Mouse (Mus musculus) limb, embryonic 14.5 days (tissue): ENCODE measurements around the gene Slc9a1. TPM values are rescaled to one million over a fixed set of nuclear protein-coding genes. Genes with fewer than 3 reads are reported as not detected.

Experiments
- ATAC-seq: fragments of 200-750 bp; cut with Nextera tagmentation; 2 replicates; pipeline ENCODE4 v1.8.0; 2017; ENCODE audit warnings: low read depth, moderate number of reproducible peaks, moderate TSS enrichment; ENCODE audit not compliant: low FRiP score
- DNase-seq: peaks from one replicate; pipeline ENCODE4 v3.0.0-alpha.2; 2015; ENCODE audit warnings: low spot score
- H3K27ac ChIP-seq: fragments of 300-500 bp; sonication (generic); replicated peaks from 2 replicates; pipeline ENCODE4 v1.5.1; 2014; ENCODE audit warnings: low read depth, mild to moderate bottlenecking, low read length, moderate library complexity, mixed read lengths
- H3K27me3 ChIP-seq: fragments of 300-500 bp; sonication (generic); 2 replicates; pipeline ENCODE4 v1.6.1; 2014; ENCODE audit warnings: low read length, mixed read lengths; ENCODE audit not compliant: control insufficient read depth, insufficient read depth
- H3K36me3 ChIP-seq: fragments of 300-500 bp; sonication (generic); 2 replicates; pipeline ENCODE4 v1.6.1; 2014; ENCODE audit warnings: mild to moderate bottlenecking, low read length, moderate library complexity, mixed read lengths; ENCODE audit not compliant: control insufficient read depth, insufficient read depth
- H3K4me1 ChIP-seq: fragments of 300-500 bp; sonication (generic); 2 replicates; pipeline ENCODE4 v1.6.1; 2014; ENCODE audit warnings: antibody characterized with exemption, low read length, mixed read lengths; ENCODE audit not compliant: control insufficient read depth, insufficient read depth
- H3K4me2 ChIP-seq: fragments of 300-500 bp; sonication (generic); replicated peaks from 2 replicates; pipeline ENCODE4 v1.6.1; 2014; ENCODE audit warnings: low read depth, mild to moderate bottlenecking, low read length, moderate library complexity; ENCODE audit not compliant: severe bottlenecking
- H3K4me3 ChIP-seq: fragments of 300-500 bp; sonication (generic); replicated peaks from 2 replicates; pipeline ENCODE4 v1.5.1; 2014; ENCODE audit warnings: low read length
- H3K9ac ChIP-seq: fragments of 300-500 bp; sonication (generic); 2 replicates; pipeline ENCODE4 v1.6.1; 2014; ENCODE audit warnings: mild to moderate bottlenecking, low read depth, low read length, moderate library complexity; ENCODE audit not compliant: severe bottlenecking
- H3K9me3 ChIP-seq: fragments of 300-500 bp; sonication (generic); 2 replicates; pipeline ENCODE4 v1.6.1; 2016; ENCODE audit warnings: low read length; ENCODE audit not compliant: control insufficient read depth
- POLR2A ChIP-seq: fragments of 200-500 bp; IDR thresholded peaks from 2 replicates; pipeline ENCODE4 v1.8.0; 2012; ENCODE audit warnings: inconsistent platforms, mild to moderate bottlenecking, moderate library complexity, borderline replicate concordance; ENCODE audit not compliant: insufficient read depth, insufficient read length; ENCODE audit errors: extremely low read depth
- WGBS: fragments of 180-500 bp; shearing (Covaris S2); extraction: QIAGEN DNeasy Blood & Tissue Kit; methylation state at CpG from one replicate; pipeline ENCODE4 v1.1.7; 2014; 5-methylcytosine and 5-hydroxymethylcytosine counted together
- polyA plus RNA-seq, 2 experiments: library from polyadenylated mRNA; depleted of rRNA in 1 of 2; stranded (reverse) in 1 of 2; unstranded in 1 of 2; fragments of >200 nt; fragmentation: Nextera tagmentation in 1 of 2; extraction: Ambion mirVana in 1 of 2; gene quantifications; 2 replicates each; pipeline versions ENCODE4 v1.2.1 to v1.2.3; 2012 to 2014

The Slc9a1 gene
- polyA plus RNA-seq, 2 experiments, result 11.5 to 36.7 TPM

- H3K27ac ChIP-seq, result no peak overlapping the region
- no peak overlapping the region for H3K9ac ChIP-seq
- 93% methylated on average over 6 of the region's 6 CpGs for WGBS
- DNase-seq, result no peak
- ATAC-seq, result no peak
- no peaks in the 10 kb centered on the region for H3K27me3 ChIP-seq
- no peak overlapping the region for H3K4me2 ChIP-seq
- no peak for TF ChIP-seq POLR2A
- no peaks in the 10 kb centered on the region for H3K36me3 ChIP-seq
- no peaks in the 10 kb centered on the region for H3K9me3 ChIP-seq
- H3K4me1 ChIP-seq, result no peaks in the 10 kb centered on the region
- no peak overlapping the region for H3K4me3 ChIP-seq
Measured at GRCm38 (mm10) chr4:133354641-133355040, 14.9 kb upstream of the Slc9a1 start.

DNA sequence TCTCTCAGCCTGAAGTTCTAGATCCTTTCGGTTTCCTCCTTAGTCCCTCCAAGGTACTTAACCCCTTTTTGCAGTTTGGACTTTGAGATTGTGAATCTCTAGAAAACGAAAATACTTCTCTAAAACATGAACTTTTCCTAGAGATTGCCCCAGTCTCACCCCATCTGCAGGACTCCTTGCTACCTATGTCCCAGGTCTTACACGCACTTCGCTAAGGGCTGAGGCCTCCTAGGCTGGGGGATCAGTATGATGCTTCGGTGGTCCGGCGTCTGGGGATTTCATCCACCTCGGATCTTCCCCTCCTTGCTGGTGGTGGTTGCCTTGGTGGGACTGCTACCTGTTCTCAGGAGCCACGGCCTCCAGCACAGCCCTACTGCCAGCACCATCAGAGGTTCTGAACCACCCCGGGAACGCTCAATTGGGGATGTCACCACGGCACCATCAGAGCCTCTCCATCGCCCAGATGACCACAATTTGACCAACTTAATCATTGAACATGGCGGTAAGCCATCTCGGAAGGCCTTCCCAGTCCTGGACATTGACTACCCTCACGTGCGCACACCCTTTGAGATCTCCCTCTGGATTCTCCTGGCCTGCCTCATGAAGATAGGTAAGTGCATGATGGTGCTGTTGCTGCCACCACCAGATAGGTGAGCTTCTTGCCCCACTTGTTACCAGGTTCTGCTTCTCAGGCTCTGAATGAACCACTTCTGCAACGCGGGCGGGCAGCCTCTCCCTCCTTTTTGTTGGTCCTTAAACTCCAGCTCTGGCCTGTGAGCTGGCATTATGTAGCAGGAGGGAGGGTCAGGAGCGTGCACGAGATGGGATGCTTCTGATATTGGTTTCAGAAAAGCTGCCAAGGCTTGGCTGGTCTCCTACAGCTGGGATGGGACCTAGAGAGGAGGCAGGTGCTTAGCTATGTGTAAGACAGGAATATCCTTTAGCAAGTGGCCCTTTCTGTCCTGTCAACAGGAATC is 1.1 kb downstream of the Slc9a1 start:
- ATAC-seq (no peak), DNase-seq (no peak)
- H3K9ac ChIP-seq, result peak overlapping the region; percentile 88
- no peaks in the 10 kb centered on the region for H3K9me3 ChIP-seq
- H3K4me2 ChIP-seq, result peak overlapping the region; percentile 79
- peaks cover 9% of the 10 kb centered on the region for H3K36me3 ChIP-seq
- 67% methylated on average over 22 of the region's 22 CpGs for WGBS
- no peak for TF ChIP-seq POLR2A
- peaks cover 36% of the 10 kb centered on the region for H3K4me1 ChIP-seq
- peak overlapping the region; percentile 85 for H3K4me3 ChIP-seq
- peak overlapping the region; percentile 80; the same call in 1 of the 2 replicates for H3K27ac ChIP-seq
- H3K27me3 ChIP-seq, result no peaks in the 10 kb centered on the region

- Histone ChIP-seq H3K4me2 (peak overlapping the region; percentile 79), H3K4me3 (peak overlapping the region; percentile 85), H3K4me1 (peaks cover 36% of the 10 kb centered on the region), H3K9ac (peak overlapping the region; percentile 28), H3K36me3 (peaks cover 9% of the 10 kb centered on the region), H3K27ac (no peak overlapping the region), H3K27me3 (no peaks in the 10 kb centered on the region), H3K9me3 (no peaks in the 10 kb centered on the region)
- no peak for ATAC-seq
- no peak for TF ChIP-seq POLR2A
- 75% methylated on average over 7 of the region's 7 CpGs for WGBS
- DNase-seq, result no peak
Measured at GRCm38 (mm10) chr4:133371621-133372277, 2.2 kb downstream of the Slc9a1 start.

GRCm38 (mm10) chr4:133372278-133372665 is 2.8 kb downstream of the Slc9a1 start:
- Histone ChIP-seq H3K27ac (no peak overlapping the region), H3K9me3 (no peaks in the 10 kb centered on the region), H3K36me3 (peaks cover 9% of the 10 kb centered on the region), H3K9ac (peak overlapping the region; percentile 28; the same call in 1 of the 2 replicates), H3K27me3 (no peaks in the 10 kb centered on the region), H3K4me2 (peak overlapping the region; percentile 79), H3K4me3 (peak overlapping the region; percentile 85), H3K4me1 (peaks cover 36% of the 10 kb centered on the region)
- TF ChIP-seq POLR2A, result no peak
- no peak for DNase-seq
- 69% methylated on average over 6 of the region's 6 CpGs for WGBS
- no peak for ATAC-seq

DNA sequence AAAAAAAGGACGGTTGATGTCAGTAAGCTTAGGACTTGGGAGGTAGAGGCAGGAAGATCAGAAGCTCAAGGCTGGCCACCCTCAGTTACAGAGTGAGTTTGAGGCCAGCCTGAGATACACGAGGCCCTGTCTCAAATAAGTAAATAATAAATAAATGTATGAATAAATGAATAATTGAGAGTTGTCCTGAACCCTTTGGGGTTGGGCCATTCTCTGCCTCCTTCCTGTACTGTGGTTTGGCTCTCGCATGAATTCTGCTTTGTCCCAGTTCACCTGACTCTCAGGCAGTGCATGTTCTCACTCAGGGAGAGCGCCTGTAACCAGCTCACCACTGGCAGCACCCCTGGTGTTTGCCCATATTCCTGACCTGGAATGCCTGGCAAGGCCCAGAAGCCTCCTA is 4.5 kb downstream of the Slc9a1 start:
- no peaks in the 10 kb centered on the region for H3K9me3 ChIP-seq
- H3K4me2 ChIP-seq, result no peak overlapping the region
- peaks cover 53% of the 10 kb centered on the region for H3K4me1 ChIP-seq
- WGBS, result 74% methylated on average over 4 of the region's 4 CpGs
- H3K4me3 ChIP-seq, result no peak overlapping the region
- no peak for TF ChIP-seq POLR2A
- no peak for DNase-seq
- H3K27me3 ChIP-seq, result no peaks in the 10 kb centered on the region
- H3K9ac ChIP-seq, result no peak overlapping the region
- peaks cover 9% of the 10 kb centered on the region for H3K36me3 ChIP-seq
- no peak for ATAC-seq
- H3K27ac ChIP-seq, result no peak overlapping the region
